Mouse (Mus musculus): ENCODE measurements around the gene Cfap126. TPM values are rescaled to one million over a fixed set of nuclear protein-coding genes. Genes with fewer than 3 reads are reported as not detected.

Gene Cfap126
- polyA plus RNA-seq, 1 experiment from 2014 or later = 1.5 TPM

DNA sequence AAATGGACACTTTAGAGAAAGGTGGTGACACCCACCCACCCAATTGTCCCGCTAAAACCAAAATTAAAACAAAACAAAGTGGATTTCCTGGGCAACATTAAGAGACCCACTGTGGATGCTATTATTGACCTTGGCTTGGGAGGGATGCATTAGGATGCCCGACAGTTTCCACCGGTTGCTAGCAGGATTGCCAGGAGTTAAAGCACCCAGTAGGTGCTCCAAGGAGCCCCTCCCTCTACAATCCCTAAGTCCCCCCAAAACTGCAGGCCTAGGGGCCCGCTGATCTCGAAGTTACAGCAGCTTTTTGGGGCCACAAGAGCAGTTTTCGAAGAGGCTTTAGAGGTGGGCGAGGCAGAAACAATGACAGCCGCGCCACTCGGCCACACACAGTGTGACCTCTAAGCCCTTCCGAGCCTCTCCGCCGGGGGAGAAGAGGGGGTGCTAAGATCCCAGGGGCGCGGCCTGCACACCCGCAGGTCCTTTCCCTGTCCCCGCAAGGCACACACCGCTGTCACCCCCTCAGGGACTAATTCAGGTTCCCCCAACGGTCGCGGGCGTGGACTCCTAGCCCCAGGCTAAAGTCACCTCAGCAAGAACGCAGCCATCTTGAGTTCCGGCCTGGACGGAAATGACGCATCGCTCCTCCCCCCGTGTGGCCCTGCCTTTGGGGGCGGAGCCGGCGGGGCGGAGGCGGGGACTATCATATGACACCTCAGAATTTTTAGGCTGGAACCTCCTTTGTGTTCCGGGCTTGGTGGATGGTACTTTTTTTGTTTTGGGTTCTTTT, 36.4 kb downstream of the Cfap126 start, which contains the start of the genes Sdhc and Mpz:
Gene Sdhc (minus strand): TSS at position 630 of the 787 bp plus-strand sequence.
Gene Mpz (plus strand): TSS at position 738 of the 787 bp plus-strand sequence.
- Histone ChIP-seq H3K9me3 (ENCODE audit: low read length) (no peaks in the 10 kb centered on the region), H3K27ac (ENCODE audit: low read depth) (peak within 1 kb of the TSS; percentile 82), H3K9ac (replicated peaks) (peak within 1 kb of the TSS; percentile 87), H3K36me3 (replicated peaks; ENCODE audit: insufficient read depth, low read length) (no peaks in the 10 kb centered on the region), H3K4me3 (ENCODE audit: low read depth, low read length) (peak within 1 kb of the TSS; percentile 71), H3K27me3 (ENCODE audit: insufficient read depth, low read length) (no peaks in the 10 kb centered on the region), H3K4me1 (ENCODE audit: insufficient read depth) (peaks cover 21% of the 10 kb centered on the region), H3K4me2 (ENCODE audit: low read depth, low read length) (peak within 1 kb of the TSS; percentile 77)
- under 1% methylated on average over 34 of the region's 34 CpGs for WGBS (ENCODE audit: insufficient replicate concordance)
- ATAC-seq = peak; percentile 99
- DNase-seq = peak; percentile 98
- TF ChIP-seq EP300 (IDR thresholded peaks at IDR 0.05; ENCODE audit: low read depth) = peak; percentile 64
- no peak for TF ChIP-seq CTCF (IDR thresholded peaks at IDR 0.05; ENCODE audit: low read depth)

DNA sequence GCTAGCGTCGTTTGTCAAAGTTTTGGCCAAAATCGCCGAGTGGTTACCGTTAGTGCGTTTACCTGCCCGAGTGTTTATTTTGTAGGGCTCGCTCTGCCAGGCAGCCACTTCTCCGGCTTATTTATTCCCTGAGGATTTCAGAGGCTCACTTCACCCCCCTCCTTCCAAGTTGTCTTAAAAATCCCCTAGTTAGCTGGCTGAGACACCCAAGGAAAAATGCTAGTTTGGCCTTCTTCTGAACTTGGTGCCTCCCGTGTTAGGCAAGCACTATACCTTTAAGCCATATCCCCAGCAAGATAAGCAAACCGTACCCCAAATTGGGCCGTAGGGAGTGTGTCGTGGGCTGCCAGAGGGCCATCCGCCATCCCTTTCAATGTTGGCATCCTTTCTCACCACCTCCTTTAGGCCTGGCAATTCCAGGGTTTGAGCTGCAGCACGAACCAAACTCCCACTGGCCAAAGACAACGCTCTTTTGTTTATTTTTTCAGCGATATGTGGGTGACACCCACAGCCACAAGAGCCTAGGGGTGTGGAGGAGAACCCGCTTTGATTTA, 37.2 kb downstream of the Cfap126 start:
- ATAC-seq = peak; percentile 12; the same call in 1 of the 2 replicates
- peaks cover 21% of the 10 kb centered on the region for H3K4me1 ChIP-seq (ENCODE audit: insufficient read depth)
- peak overlapping the region; percentile 82 for H3K27ac ChIP-seq (ENCODE audit: low read depth)
- TF ChIP-seq EP300 (IDR thresholded peaks at IDR 0.05; ENCODE audit: low read depth) (no peak), CTCF (IDR thresholded peaks at IDR 0.05; ENCODE audit: low read depth) (no peak)
- H3K4me3 ChIP-seq (ENCODE audit: low read depth, low read length) = peak overlapping the region; percentile 71
- H3K27me3 ChIP-seq (ENCODE audit: insufficient read depth, low read length) = no peaks in the 10 kb centered on the region
- H3K36me3 ChIP-seq (replicated peaks; ENCODE audit: insufficient read depth, low read length) = no peaks in the 10 kb centered on the region
- peak overlapping the region; percentile 87 for H3K9ac ChIP-seq (replicated peaks)
- H3K9me3 ChIP-seq (ENCODE audit: low read length) = no peaks in the 10 kb centered on the region
- DNase-seq = no peak
- peak overlapping the region; percentile 77 for H3K4me2 ChIP-seq (ENCODE audit: low read depth, low read length)
- 12% methylated on average over 18 of the region's 18 CpGs for WGBS (ENCODE audit: insufficient replicate concordance)

DNA sequence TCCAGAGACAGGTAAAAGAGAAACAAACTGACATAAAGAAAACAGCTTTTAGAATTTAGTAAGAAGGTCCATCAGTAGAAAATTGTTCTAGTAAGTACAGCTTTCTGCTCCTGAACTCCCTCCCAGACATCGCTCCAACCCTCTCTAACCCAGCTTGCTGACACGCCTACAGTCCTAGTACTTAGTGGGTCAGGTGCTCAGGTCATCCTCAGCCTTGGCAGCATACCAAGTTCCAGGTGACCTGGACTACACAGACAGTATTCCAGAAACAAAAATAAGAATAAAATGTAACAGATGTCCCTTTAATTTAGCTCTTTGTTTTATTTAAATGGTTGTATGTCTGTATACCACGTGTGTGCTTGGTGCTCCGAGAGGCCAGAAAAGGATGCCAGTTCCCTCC, 38.2 kb downstream of the Cfap126 start:
- 74% methylated on average over 4 of the region's 4 CpGs for WGBS (ENCODE audit: insufficient replicate concordance)
- DNase-seq = peak; percentile 53
- Histone ChIP-seq H3K4me3 (ENCODE audit: low read depth, low read length) (no peak overlapping the region), H3K27me3 (ENCODE audit: insufficient read depth, low read length) (no peaks in the 10 kb centered on the region), H3K9ac (replicated peaks) (no peak overlapping the region), H3K36me3 (replicated peaks; ENCODE audit: insufficient read depth, low read length) (no peaks in the 10 kb centered on the region), H3K9me3 (ENCODE audit: low read length) (no peaks in the 10 kb centered on the region), H3K4me1 (ENCODE audit: insufficient read depth) (peaks cover 23% of the 10 kb centered on the region), H3K4me2 (ENCODE audit: low read depth, low read length) (no peak overlapping the region), H3K27ac (ENCODE audit: low read depth) (no peak overlapping the region)
- no peak for TF ChIP-seq EP300 (IDR thresholded peaks at IDR 0.05; ENCODE audit: low read depth)
- TF ChIP-seq CTCF (IDR thresholded peaks at IDR 0.05; ENCODE audit: low read depth) = no peak
- no peak for ATAC-seq

DNA sequence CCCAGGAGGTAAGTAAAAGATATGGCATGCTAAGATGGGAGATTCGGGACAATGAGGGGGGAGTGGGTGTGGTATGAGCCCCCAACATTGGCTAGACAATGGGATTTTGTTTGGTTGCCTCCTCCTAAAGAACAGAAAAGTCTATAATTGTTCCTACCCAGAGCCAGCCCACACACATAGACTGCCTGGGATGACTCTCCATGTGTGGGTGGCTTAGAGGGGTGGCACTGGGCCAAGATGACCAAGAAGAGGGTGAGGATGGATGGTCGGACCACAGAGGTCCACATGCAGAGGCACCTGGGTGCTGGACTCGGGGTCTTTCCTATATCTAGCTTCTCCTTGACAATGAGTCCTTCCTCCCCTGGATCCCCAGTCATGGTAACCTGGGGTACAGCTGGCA, 42.9 kb downstream of the Cfap126 start:
- DNase-seq = no peak
- 62% methylated on average over 3 of the region's 3 CpGs for WGBS (ENCODE audit: insufficient replicate concordance)
- H3K27me3 ChIP-seq (ENCODE audit: insufficient read depth, low read length) = no peaks in the 10 kb centered on the region
- ATAC-seq = no peak
- H3K4me3 ChIP-seq (ENCODE audit: low read depth, low read length) = no peak overlapping the region
- no peak overlapping the region for H3K4me2 ChIP-seq (ENCODE audit: low read depth, low read length)
- no peaks in the 10 kb centered on the region for H3K9me3 ChIP-seq (ENCODE audit: low read length)
- no peaks in the 10 kb centered on the region for H3K36me3 ChIP-seq (replicated peaks; ENCODE audit: insufficient read depth, low read length)
- TF ChIP-seq CTCF (IDR thresholded peaks at IDR 0.05; ENCODE audit: low read depth) (no peak), EP300 (IDR thresholded peaks at IDR 0.05; ENCODE audit: low read depth) (no peak)
- H3K4me1 ChIP-seq (ENCODE audit: insufficient read depth) = peaks cover 16% of the 10 kb centered on the region
- H3K27ac ChIP-seq (ENCODE audit: low read depth) = no peak overlapping the region
- no peak overlapping the region for H3K9ac ChIP-seq (replicated peaks)

GRCm38 (mm10) chr1:171157965-171158364, 44.2 kb downstream of the Cfap126 start:
- H3K9ac ChIP-seq (replicated peaks) = no peak overlapping the region
- no peaks in the 10 kb centered on the region for H3K36me3 ChIP-seq (replicated peaks; ENCODE audit: insufficient read depth, low read length)
- H3K4me1 ChIP-seq (ENCODE audit: insufficient read depth) = peaks cover 13% of the 10 kb centered on the region
- H3K27ac ChIP-seq (ENCODE audit: low read depth) = no peak overlapping the region
- DNase-seq (no peak), ATAC-seq (no peak)
- H3K4me3 ChIP-seq (ENCODE audit: low read depth, low read length) = no peak overlapping the region
- no peaks in the 10 kb centered on the region for H3K9me3 ChIP-seq (ENCODE audit: low read length)
- no peak overlapping the region for H3K4me2 ChIP-seq (ENCODE audit: low read depth, low read length)
- TF ChIP-seq EP300 (IDR thresholded peaks at IDR 0.05; ENCODE audit: low read depth) = no peak
- no peak for TF ChIP-seq CTCF (IDR thresholded peaks at IDR 0.05; ENCODE audit: low read depth)
- H3K27me3 ChIP-seq (ENCODE audit: insufficient read depth, low read length) = no peaks in the 10 kb centered on the region

GRCm38 (mm10) chr1:171159485-171159975, 45.8 kb downstream of the Cfap126 start:
- H3K27me3 ChIP-seq (ENCODE audit: insufficient read depth, low read length) = no peaks in the 10 kb centered on the region
- WGBS (ENCODE audit: insufficient replicate concordance) = 7% methylated on average over 15 of the region's 15 CpGs
- TF ChIP-seq EP300 (IDR thresholded peaks at IDR 0.05; ENCODE audit: low read depth) (no peak), CTCF (IDR thresholded peaks at IDR 0.05; ENCODE audit: low read depth) (peak; percentile 51)
- H3K4me1 ChIP-seq (ENCODE audit: insufficient read depth) = peaks cover 13% of the 10 kb centered on the region
- H3K9ac ChIP-seq (replicated peaks) = peak overlapping the region; percentile 0; the same call in 1 of the 2 replicates
- H3K27ac ChIP-seq (ENCODE audit: low read depth) = no peak overlapping the region
- ATAC-seq (peak; percentile 58), DNase-seq (peak; percentile 36)
- H3K36me3 ChIP-seq (replicated peaks; ENCODE audit: insufficient read depth, low read length) = no peaks in the 10 kb centered on the region
- H3K9me3 ChIP-seq (ENCODE audit: low read length) = no peaks in the 10 kb centered on the region
- H3K4me2 ChIP-seq (ENCODE audit: low read depth, low read length) = peak overlapping the region; percentile 65
- 0 out of 2 replicates have a peak overlapping the region, but pooled peaks have one; percentile 4 for H3K4me3 ChIP-seq (ENCODE audit: low read depth, low read length)

All from liver, postnatal 0 days (tissue).